Mouse (Mus musculus): ENCODE data around the gene Bcl2l13.
"Not testable (repeated sequence)": the region's sequence is repeated elsewhere in the genome, so short reads cannot be mapped to it uniquely, and the experiment has no call there.

Gene Bcl2l13

DNA sequence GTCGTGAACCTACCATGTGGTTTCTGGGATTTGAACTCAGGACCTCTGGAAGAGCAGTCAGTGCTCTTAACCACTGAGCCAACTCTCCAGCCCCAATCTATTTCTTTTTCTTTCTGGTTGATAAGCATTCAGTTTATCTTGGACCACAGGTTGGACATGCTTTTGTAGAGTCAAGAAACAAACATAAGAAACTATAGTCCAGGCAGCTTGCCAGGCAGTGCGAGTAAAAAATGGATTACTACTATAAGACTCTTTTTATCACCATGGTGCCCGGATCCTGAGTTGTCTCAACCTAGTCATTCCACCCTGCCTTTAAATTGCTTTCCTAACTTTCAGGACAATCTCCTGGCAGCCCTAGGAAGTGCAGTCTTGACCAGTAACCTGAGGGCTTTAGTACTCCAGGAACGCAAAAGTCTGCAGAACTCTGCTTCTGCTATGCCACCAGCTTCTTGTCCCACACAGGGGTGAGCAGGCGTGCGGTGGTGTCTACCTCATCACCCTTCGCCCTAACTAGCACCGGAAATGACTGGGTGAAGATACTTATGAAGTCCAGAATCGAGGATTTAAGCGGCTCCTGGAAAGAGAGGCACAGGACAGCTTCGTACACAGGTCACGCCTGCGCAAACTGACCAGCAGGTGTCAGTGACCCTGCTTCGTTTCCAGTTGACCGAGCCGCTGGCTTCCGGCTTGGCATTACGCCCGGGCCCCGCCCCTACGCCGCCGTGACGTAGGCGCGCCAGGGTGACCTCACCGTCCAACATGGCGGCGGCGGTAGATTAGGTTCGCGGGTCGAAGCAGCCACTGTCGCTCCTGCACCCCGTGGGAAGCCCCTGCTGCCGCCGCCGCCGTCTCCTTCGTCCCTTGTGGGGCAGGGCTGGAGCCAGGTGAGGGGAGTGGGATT lies at the start of gene Bcl2l13:
TSS of gene Bcl2l13 (plus strand) at position 739 of the 901 bp plus-strand sequence.
- DNase-seq (ENCODE audit: low spot score in 2 of 2) = peak; percentile 86 to 87

DNA sequence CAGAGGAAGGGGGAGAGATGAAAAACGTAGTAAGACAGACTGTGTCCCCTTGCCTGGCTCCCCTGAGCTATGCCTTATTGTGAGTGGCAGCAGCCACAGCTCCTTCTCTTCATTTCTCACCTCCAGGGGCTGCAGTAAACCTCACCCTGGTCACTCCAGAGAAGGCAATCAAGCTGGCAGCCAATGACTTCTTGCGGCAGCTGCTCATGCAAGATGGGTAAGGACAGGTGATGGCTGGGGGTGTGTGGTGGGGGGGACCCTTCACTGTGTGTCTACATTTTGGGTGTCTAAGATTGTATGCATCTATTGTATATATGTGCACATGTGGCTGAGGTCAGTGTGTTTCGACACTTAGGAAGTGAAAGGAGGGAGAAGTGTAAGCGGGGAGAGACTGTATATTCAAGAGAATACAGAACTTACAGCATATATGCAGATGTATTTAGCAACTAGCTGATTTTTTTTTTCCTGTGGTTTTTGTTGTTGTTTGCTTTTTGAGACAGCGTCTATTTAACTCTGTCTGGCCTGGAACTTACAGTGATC lies 47.9 kb upstream of the Bcl2l13 start:
- no peak for DNase-seq (ENCODE audit: low spot score in 2 of 2)

DNA sequence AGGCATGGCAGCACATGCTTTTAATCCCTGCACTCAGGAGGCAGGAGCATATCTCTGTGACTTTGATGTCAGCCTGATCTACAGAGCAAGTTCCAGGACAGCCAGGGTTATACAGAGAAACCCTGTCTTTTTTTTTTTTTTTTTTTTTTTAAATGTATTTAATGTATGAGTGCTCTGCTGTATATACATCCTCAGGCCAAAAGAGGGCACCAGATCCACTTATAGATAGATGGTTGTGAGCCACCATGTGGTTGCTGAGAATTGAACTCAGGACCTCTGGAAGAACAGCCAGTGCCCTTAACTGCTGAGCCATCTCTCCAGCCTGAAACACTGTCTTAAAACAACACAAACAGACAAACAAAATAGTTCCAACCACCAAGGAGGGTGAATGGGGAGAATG lies 47.1 kb upstream of the Bcl2l13 start:
- no peak for DNase-seq (ENCODE audit: low spot score in 2 of 2)

- no peak for DNase-seq (ENCODE audit: low spot score in 2 of 2)
These were observed 45.9 kb upstream of the Bcl2l13 start for GRCm38 (mm10) chr6:120790153-120790552.

- no peak for DNase-seq (ENCODE audit: low spot score in 2 of 2)
These were observed 45.3 kb upstream of the Bcl2l13 start for GRCm38 (mm10) chr6:120790717-120791116.

DNA sequence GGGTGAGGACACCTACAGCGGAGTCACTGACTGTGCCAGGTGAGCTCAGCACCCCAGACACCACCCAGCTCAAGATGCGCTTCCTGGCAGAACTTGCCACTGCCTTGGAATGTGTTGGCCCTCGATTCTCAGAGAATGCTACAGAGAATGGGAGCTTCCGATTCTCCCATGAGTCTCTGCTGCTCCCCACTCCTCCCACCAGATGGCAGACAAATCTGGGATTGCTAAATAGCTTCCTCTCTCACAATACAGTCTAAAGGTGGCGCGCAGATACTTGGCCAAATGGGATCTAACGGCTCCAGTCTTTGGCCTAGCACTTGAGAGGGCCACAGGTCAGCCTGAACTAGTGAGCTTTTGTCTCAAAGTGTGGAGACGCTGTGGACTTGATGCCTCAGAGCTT lies 43.1 kb upstream of the Bcl2l13 start:
- DNase-seq (ENCODE audit: low spot score in 2 of 2) = peak in 1 of 2 experiments; percentile 33

- no peak for DNase-seq (ENCODE audit: low spot score in 2 of 2)
These were observed 40.5 kb upstream of the Bcl2l13 start for GRCm38 (mm10) chr6:120795422-120796086.

- peak in 1 of 2 experiments; percentile 74 for DNase-seq (ENCODE audit: low spot score in 2 of 2)
These were observed 39.9 kb upstream of the Bcl2l13 start for GRCm38 (mm10) chr6:120796111-120796510.

- DNase-seq (ENCODE audit: low spot score in 2 of 2) = peak in 1 of 2 experiments; percentile 61
These were observed 38.0 kb upstream of the Bcl2l13 start for GRCm38 (mm10) chr6:120798019-120798418.

GRCm38 (mm10) chr6:120798905-120799304 lies 37.1 kb upstream of the Bcl2l13 start:
- no peak for DNase-seq (ENCODE audit: low spot score in 2 of 2)

- DNase-seq (ENCODE audit: low spot score in 2 of 2) = no peak
These were observed 36.4 kb upstream of the Bcl2l13 start for GRCm38 (mm10) chr6:120799581-120800041.

DNA sequence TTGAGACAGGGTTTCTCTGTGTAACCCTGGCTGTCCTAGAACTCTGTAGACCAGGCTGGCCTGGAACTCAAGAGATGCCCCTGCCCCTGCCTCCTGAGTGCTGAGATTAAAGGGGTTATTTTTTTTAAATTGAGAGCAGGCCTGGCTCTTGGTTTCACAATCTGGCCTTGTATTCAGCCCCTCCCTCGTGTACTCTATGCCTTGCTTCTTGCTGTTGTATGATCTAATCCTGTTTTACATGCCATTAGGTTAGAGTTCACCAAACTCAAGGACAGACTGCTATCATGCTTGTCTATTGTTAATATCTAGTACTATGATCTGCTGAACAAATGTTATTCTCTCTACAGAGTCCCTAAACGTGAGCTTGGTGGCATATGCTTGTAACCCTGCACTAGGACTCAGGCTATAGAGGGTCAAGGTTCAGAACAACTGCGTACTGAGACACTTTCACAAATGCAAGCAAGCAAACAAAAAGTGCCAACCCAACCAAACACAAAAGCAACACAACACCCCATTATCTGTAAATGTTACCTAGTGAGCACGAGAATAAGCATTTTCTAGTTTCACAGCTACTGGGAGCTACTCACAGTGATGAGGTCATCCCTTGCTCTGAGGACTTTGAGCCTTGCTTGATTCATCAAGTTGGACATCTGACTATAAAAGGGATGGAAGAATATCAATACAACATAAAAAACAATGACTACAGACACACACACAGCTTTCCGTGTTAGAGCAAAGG lies 28.8 kb upstream of the Bcl2l13 start:
- DNase-seq (ENCODE audit: low spot score in 2 of 2) = no peak

DNA sequence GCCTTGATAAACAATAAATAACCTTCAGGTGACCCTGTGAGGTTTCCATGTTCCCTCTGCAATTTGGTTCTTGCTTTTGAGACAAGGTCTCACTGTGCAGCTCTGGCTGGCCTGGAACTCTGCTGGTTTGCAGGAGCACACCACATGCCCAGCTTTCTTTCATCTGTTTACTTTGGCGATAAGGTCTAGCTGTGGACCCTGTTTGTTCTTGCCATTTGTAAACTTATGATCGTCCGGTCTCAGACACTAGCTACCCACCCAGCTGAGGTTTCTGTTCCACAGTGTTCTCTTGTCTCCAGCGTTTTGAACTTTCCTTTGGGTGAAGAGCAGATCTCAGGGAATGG lies 28.3 kb upstream of the Bcl2l13 start:
- DNase-seq (ENCODE audit: low spot score in 2 of 2) = no peak

GRCm38 (mm10) chr6:120811999-120812398 lies 24.0 kb upstream of the Bcl2l13 start:
- DNase-seq (ENCODE audit: low spot score in 2 of 2) = not testable (repeated sequence)

DNA sequence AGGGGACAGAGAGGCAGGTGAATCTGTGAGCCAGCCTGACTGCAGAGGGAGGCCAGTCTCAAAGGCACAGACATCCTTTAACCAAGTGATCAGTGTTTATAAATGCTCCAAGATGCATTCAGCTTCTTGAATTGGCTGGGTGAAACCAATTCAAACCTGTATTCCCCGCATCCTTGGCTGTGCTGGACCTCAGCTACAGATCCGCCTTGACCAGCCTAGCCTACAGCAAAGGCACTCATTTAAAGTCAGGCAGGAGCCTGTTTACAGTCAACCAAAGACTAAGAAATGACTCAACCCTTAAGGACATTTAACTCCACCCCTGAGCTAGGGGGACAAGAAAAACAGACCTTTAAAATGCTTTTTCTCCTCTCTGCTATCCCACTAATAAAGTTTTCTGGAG lies 16.7 kb upstream of the Bcl2l13 start:
- no peak for DNase-seq (ENCODE audit: low spot score in 2 of 2)

DNA sequence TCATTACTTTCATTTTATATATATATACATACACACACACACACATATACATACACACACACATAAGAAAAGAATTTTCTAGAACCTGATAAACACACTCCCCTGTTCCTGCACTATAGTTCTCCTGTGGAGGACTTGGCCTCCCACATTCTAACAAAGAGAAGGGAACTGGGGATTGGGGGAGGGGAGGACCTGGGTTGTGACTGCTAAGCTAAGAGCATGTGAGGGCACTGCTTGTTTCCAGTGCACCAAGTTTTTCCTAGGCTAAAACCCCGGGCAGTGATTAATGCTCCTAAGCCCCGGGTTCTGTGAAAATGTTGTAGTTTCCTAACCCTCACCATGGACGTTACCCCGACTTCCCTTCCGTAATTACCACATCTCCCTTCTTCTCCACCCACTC lies 15.9 kb upstream of the Bcl2l13 start:
- DNase-seq (ENCODE audit: low spot score in 2 of 2) = no peak

GRCm38 (mm10) chr6:120820941-120821340 lies 15.1 kb upstream of the Bcl2l13 start:
- DNase-seq (ENCODE audit: low spot score in 2 of 2) = no peak

DNA sequence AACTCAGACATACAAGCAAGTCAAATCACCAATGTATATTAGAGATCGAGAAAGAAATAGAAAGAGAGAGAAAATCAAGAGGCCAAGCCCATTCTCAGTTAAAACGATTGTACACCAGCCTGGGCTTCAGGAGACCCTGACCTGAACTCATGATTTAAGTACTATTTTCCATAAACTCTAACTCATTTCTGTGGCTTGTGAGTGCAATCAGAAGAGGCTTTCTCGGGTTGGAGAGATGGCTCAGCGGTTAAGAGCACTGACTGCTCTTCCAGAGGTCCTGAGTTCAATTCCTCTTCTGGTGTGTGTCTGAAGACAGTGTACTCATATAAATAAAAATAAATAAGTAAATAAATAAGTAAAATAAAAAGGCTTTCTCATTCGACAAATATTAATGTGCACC lies 14.3 kb upstream of the Bcl2l13 start:
- DNase-seq (ENCODE audit: low spot score in 2 of 2) = no peak

DNA sequence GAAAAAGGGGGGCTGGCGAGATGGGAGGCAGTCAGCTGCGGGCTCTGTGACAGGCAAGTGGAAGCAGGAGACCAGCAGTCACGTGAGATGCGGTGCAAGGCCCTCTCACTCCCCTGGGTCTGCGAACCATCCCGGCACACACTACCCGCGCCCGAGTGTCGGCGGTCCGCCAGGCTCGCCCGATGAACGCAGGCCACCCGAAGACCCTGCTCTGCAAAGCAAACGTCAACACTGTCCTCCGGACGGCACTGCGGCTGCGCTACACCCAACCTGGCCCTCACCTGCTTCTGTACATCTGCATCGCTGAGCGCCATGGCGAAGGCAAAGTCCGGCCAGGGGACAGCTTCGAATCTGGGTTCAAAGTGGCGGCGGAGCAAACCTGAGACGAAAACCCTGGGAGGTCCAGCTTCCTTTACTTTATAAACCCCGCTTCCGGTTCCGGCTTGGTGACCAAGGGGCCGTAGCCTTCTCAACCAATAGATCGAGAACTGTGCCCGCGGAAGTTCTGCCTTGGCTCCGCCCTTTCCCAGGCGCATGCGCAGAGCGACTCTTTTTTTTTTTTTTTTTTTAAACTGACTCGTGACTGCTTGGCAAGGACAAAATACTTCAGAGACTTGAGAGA lies 13.6 kb upstream of the Bcl2l13 start, which contains the start of gene Atp6v1e1:
TSS of gene Atp6v1e1 (minus strand) at position 487 of the 622 bp plus-strand sequence.
- DNase-seq (ENCODE audit: low spot score in 2 of 2) = peak; percentile 90 to 93

DNA sequence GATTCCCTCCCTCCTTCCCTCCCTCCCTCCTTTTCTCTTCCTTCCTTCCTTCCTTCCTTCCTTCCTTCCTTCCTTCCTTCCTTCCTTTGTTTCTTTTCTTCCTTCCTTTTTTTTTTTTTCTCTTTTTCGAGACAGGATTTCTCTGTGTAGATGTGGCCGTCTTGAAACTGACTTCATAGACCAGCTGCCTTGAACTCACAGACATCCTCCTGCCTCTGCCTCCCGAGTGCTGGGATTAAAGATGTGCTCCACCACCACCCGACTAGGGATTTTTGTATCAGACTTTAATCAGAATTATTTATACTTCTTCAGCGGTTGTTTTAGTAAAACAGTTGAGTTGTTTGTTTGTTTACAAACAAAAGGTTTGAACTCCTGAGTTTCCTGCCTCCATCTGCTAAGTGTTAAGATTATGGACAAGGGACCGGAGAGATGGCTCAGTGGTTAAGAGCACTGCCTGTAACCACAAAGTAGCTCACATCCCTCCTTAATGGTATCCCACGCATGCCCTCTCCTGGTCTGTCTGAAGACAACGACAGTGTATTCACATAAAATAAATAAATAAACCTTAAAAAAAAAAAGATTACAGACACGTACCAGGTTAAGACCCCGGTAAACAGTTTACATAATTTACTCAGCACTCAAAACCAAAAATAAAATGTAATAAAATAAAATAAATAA lies 12.9 kb upstream of the Bcl2l13 start:
- no peak for DNase-seq (ENCODE audit: low spot score in 2 of 2)

GRCm38 (mm10) chr6:120830056-120830455 lies 6.0 kb upstream of the Bcl2l13 start:
- no peak for DNase-seq (ENCODE audit: low spot score in 2 of 2)
